Mouse (Mus musculus) bone marrow, adult 2 months (tissue): ENCODE measurements around the gene Odam. TPM values are rescaled to one million over a fixed set of nuclear protein-coding genes. Genes with fewer than 3 reads are reported as not detected.

Source experiments
- H3K27ac ChIP-seq: fragments of 200-500 bp; 2 replicates; pipeline ENCODE4 v1.5.1; 2012; ENCODE audit warnings: low read depth, mild to moderate bottlenecking, control low read depth, inconsistent platforms, low read length; ENCODE audit not compliant: control insufficient read depth, poor library complexity, insufficient read depth
- H3K4me1 ChIP-seq: fragments of 200-500 bp; 2 replicates; pipeline ENCODE4 v1.6.1; 2011; ENCODE audit warnings: low read length; ENCODE audit not compliant: control insufficient read depth, insufficient read depth
- H3K4me3 ChIP-seq: fragments of 200-500 bp; replicated peaks from 2 replicates; pipeline ENCODE3; 2011; ENCODE audit warnings: mild to moderate bottlenecking, low read depth, low read length, control low read depth; ENCODE audit not compliant: control insufficient read depth
- CTCF ChIP-seq: fragments of 200-500 bp; IDR thresholded peaks from 2 replicates; pipeline ENCODE4 v1.5.1; 2011; ENCODE audit warnings: low read length, control low read depth; ENCODE audit not compliant: control insufficient read depth, insufficient read depth
- POLR2A ChIP-seq: fragments of 200-500 bp; IDR thresholded peaks from 2 replicates; pipeline ENCODE4 v1.6.1; 2011; ENCODE audit warnings: low read depth, mild to moderate bottlenecking, control low read depth, low read length, borderline replicate concordance; ENCODE audit not compliant: control insufficient read depth
- WGBS: fragments of 180-500 bp; shearing (Covaris S2); methylation state at CpG from one replicate; pipeline ENCODE4 v1.1.7; 2018; 5-methylcytosine and 5-hydroxymethylcytosine counted together
- polyA plus RNA-seq: library from polyadenylated mRNA; stranded (reverse); fragments of >200 nt; gene quantifications from 2 replicates; pipeline ENCODE4 v1.2.4, GENCODE M21; 2011; ENCODE audit warnings: low replicate concordance; ENCODE audit not compliant: missing spikeins, insufficient read depth, insufficient read length

Odam gene
- polyA plus RNA-seq, result not detected in 2 replicates

- WGBS, result 69% methylated on average over 1 of the region's 1 CpGs
- Histone ChIP-seq H3K4me3 (no peak within 1 kb of the TSS), H3K27ac (no peak within 1 kb of the TSS), H3K4me1 (no peaks in the 10 kb centered on the region)
- TF ChIP-seq POLR2A, result no peak
- no peak for TF ChIP-seq CTCF
Measured at GRCm38 (mm10) chr5:87884729-87885128, at the start of gene Odam. Odam (plus strand) TSS chr5:87885029.

GRCm38 (mm10) chr5:87855136-87855716 is 29.6 kb upstream of the Odam start:
- TF ChIP-seq CTCF (no peak), POLR2A (no peak)
- Histone ChIP-seq H3K4me1 (no peaks in the 10 kb centered on the region), H3K27ac (no peak overlapping the region), H3K4me3 (no peak overlapping the region)
- 70% methylated on average over 3 of the region's 3 CpGs for WGBS

GRCm38 (mm10) chr5:87870084-87870483 is 14.7 kb upstream of the Odam start:
- 75% methylated on average over 2 of the region's 2 CpGs for WGBS
- Histone ChIP-seq H3K4me3 (no peak overlapping the region), H3K4me1 (no peaks in the 10 kb centered on the region), H3K27ac (no peak overlapping the region)
- no peak for TF ChIP-seq CTCF
- no peak for TF ChIP-seq POLR2A

- Histone ChIP-seq H3K4me3 (no peak overlapping the region), H3K27ac (no peak overlapping the region), H3K4me1 (no peaks in the 10 kb centered on the region)
- WGBS, result 33% methylated on average over 4 of the region's 4 CpGs
- no peak for TF ChIP-seq CTCF
- TF ChIP-seq POLR2A, result no peak
Measured at GRCm38 (mm10) chr5:87871423-87871822, 13.4 kb upstream of the Odam start.

- TF ChIP-seq POLR2A (no peak), CTCF (no peak)
- H3K4me3 ChIP-seq, result no peak within 1 kb of the TSS
- no peak within 1 kb of the TSS for H3K27ac ChIP-seq
- WGBS, result 41% methylated on average over 5 of the region's 5 CpGs
- H3K4me1 ChIP-seq, result no peaks in the 10 kb centered on the region
Measured at GRCm38 (mm10) chr5:87925372-87925771, 40.5 kb downstream of the Odam start, which contains the start of gene Csn3. Csn3 (plus strand) TSS chr5:87925579.

GRCm38 (mm10) chr5:87931603-87932002 is 46.8 kb downstream of the Odam start:
- H3K27ac ChIP-seq, result no peak overlapping the region
- no peaks in the 10 kb centered on the region for H3K4me1 ChIP-seq
- 60% methylated on average over 1 of the region's 1 CpGs for WGBS
- TF ChIP-seq CTCF (no peak), POLR2A (no peak)
- no peak overlapping the region for H3K4me3 ChIP-seq

- no peaks in the 10 kb centered on the region for H3K4me1 ChIP-seq
- WGBS, result 39% methylated on average over 3 of the region's 3 CpGs
- H3K4me3 ChIP-seq, result no peak overlapping the region
- no peak overlapping the region for H3K27ac ChIP-seq
- TF ChIP-seq POLR2A, result no peak
- no peak for TF ChIP-seq CTCF
Measured at GRCm38 (mm10) chr5:87940752-87941151, 55.9 kb downstream of the Odam start.

GRCm38 (mm10) chr5:87942515-87942914 is 57.7 kb downstream of the Odam start:
- TF ChIP-seq POLR2A, result no peak
- Histone ChIP-seq H3K4me1 (no peaks in the 10 kb centered on the region), H3K4me3 (no peak overlapping the region), H3K27ac (no peak overlapping the region)

Other genes with a start within 250 kb of the Odam start
- not detected in 2 replicates for gene Csn1s1, start 218.8 kb upstream of the Odam start, polyA plus RNA-seq
- gene Csn2, start 185.4 kb upstream of the Odam start, polyA plus RNA-seq, result not detected in 2 replicates
- gene Csn1s2a, start 110.5 kb upstream of the Odam start, polyA plus RNA-seq, result not detected in 2 replicates
- 0.97 TPM in 1 of 2 replicates, not detected in the other for gene Csn1s2b, start 76.9 kb upstream of the Odam start, polyA plus RNA-seq
- not detected in 2 replicates for gene Prr27, start 59.3 kb upstream of the Odam start, polyA plus RNA-seq
- 2.2 TPM in 1 of 2 replicates, not detected in the other for gene Csn3, start 40.5 kb downstream of the Odam start, polyA plus RNA-seq
- 1.6 TPM in 1 of 2 replicates, not detected in the other for gene 2310003L06Rik, start 84.4 kb downstream of the Odam start, polyA plus RNA-seq
- gene Gm28434, start 84.5 kb downstream of the Odam start, polyA plus RNA-seq, result not detected in 2 replicates
- gene Cabs1, start 94.4 kb downstream of the Odam start, polyA plus RNA-seq, result not detected in 2 replicates
- gene Smr3a, start 117.5 kb downstream of the Odam start, polyA plus RNA-seq, result not detected in 2 replicates
- gene Smr2, start 201.5 kb downstream of the Odam start, polyA plus RNA-seq, result not detected in 2 replicates
- not detected in 2 replicates for gene Gm11116, start 226.5 kb downstream of the Odam start, polyA plus RNA-seq